ENCODE assay signal across 1 mouse cellular context in the genomic region with DNA sequence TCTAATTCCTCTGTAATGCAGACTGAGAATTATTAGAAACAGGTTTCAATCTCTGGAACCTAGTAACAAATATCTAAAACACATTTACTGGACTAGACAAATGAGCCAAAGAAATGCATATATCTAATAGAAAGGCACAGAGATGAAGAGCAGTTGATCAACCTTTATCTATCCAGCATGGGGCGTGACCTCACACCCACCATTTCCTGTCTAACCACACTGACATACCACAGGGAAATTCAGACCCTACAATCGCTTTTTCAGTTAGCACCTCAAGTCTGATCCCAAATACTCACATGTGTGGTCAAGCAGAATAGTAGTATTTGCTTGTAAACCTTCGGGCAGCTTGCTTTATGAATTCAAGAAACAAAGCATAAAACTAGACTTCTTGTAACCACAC.
TF ChIP-seq lines count a peak whose summit lies in the region.

No protein-coding gene starts in this region.

TF ChIP-seq in MEL, 35 proteins besides CTCF, POLR2A, EP300 and RAD21 (continued from another document):
- TF ChIP-seq MXI1 (IDR thresholded peaks at IDR 0.05; ENCODE audit: low read depth, low read length) (0 out of 2 replicates have a peak, but pooled peaks have one; percentile 40), CHD2 (IDR thresholded peaks at IDR 0.05; ENCODE audit: low read length) (no peak), MAX (IDR thresholded peaks at IDR 0.05; ENCODE audit: low read length) (peak; percentile 31; the same call in 1 of the 2 replicates), POLR2AphosphoS5 (IDR thresholded peaks at IDR 0.05; ENCODE audit: borderline replicate concordance, low read depth, low read length) (no peak), MEF2A (IDR thresholded peaks at IDR 0.05; ENCODE audit: extremely low read depth, insufficient replicate concordance, low read depth, low read length, poor library complexity, severe bottlenecking) (no peak), NELFE (IDR thresholded peaks at IDR 0.05; ENCODE audit: low read depth, low read length) (no peak), USF2 (IDR thresholded peaks at IDR 0.05; ENCODE audit: borderline replicate concordance in 1 of 2, insufficient read depth in 1 of 2, low read depth in 1 of 2, low read length in 2 of 2) (no peak), KAT2A (conservative IDR thresholded peaks at IDR 0.05; ENCODE audit: low read depth, low read length) (no peak), MAFK (IDR thresholded peaks at IDR 0.05; ENCODE audit: borderline replicate concordance, low read depth, low read length) (no peak; the same call in 1 of the 2 replicates), BHLHE40 (IDR thresholded peaks at IDR 0.05; ENCODE audit: borderline replicate concordance, low read depth, low read length) (peak; percentile 80), TCF12 (IDR thresholded peaks at IDR 0.05; ENCODE audit: low read depth, low read length) (peak; percentile 76), SMC3 (IDR thresholded peaks at IDR 0.05; ENCODE audit: low read depth, low read length) (no peak), SIN3A (IDR thresholded peaks at IDR 0.05; ENCODE audit: low read length) (peak; percentile 75), POLR2AphosphoS2 (IDR thresholded peaks at IDR 0.05; ENCODE audit: low read length) (no peak), TBP (IDR thresholded peaks at IDR 0.05; ENCODE audit: low read depth, low read length) (peak; percentile 66)
